Mouse (Mus musculus): ENCODE results near the gene Dnaja2. TPM values are rescaled to one million over a fixed set of nuclear protein-coding genes. Genes with fewer than 3 reads are reported as not detected.

Dnaja2 gene
- polyA plus RNA-seq, 1 experiment from 2014 or later = 103 TPM

DNA sequence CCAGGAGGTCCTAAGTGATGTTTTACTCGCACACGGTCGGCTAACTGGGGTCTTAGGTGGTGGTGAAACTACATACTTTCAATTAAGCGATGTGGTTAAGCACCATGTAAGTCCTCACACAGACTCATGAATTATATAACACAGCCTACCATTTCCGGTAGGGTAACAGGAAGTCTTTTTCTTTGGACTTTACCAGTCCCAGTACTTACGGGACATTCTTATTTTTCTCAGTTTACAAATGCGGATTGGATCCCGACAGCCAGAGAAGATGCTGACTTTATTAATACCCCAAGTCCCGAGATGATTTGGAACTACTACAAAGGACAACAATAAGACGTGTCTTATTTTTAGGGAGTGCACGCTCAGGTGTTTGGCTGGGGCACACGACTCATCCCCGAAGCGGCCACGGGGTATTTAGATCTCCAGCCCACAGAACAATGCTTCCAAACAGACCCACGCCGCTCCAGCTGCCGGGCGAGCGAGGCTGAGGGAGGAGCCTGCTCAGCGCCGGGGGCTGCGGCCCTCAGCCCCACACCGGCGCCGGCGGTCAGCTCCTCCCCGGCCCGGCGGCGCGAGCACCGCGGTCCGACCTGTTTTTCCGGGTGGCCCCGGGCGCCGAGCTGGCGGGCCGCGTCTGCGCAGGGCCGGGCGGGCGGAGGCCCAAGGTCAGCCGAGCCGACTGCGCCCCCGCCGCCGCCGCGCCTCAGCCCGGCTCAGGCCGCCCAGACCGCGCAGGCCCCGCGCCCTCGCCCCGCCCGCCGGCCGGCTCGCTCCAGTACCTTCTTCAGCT lies 558 bp downstream of the Dnaja2 start:
- H3K9ac ChIP-seq = peak overlapping the region; percentile 97
- no peaks in the 10 kb centered on the region for H3K9me3 ChIP-seq (replicated peaks)
- H3K36me3 ChIP-seq = peaks cover 34% of the 10 kb centered on the region
- H3K4me2 ChIP-seq = peak overlapping the region; percentile 85
- peak overlapping the region; percentile 91 for H3K27ac ChIP-seq
- no peak for DNase-seq
- peaks cover 43% of the 10 kb centered on the region for H3K4me1 ChIP-seq (replicated peaks)
- H3K27me3 ChIP-seq = no peaks in the 10 kb centered on the region
- peak; percentile 92 for ATAC-seq (ENCODE audit: low read depth)
- H3K4me3 ChIP-seq (replicated peaks) = peak overlapping the region; percentile 95
- under 1% methylated on average over 65 of the region's 66 CpGs for WGBS (ENCODE audit: insufficient replicate concordance)

GRCm38 (mm10) chr8:85551934-85552333 lies 3.2 kb downstream of the Dnaja2 start:
- 79% methylated on average over 1 of the region's 1 CpGs for WGBS (ENCODE audit: insufficient replicate concordance)
- Histone ChIP-seq H3K4me1 (replicated peaks) (peaks cover 34% of the 10 kb centered on the region), H3K4me3 (replicated peaks) (no peak overlapping the region), H3K27me3 (no peaks in the 10 kb centered on the region), H3K27ac (no peak overlapping the region), H3K9me3 (replicated peaks) (no peaks in the 10 kb centered on the region), H3K9ac (no peak overlapping the region), H3K4me2 (no peak overlapping the region), H3K36me3 (peaks cover 60% of the 10 kb centered on the region)
- no peak for DNase-seq
- ATAC-seq (ENCODE audit: low read depth) = no peak

DNA sequence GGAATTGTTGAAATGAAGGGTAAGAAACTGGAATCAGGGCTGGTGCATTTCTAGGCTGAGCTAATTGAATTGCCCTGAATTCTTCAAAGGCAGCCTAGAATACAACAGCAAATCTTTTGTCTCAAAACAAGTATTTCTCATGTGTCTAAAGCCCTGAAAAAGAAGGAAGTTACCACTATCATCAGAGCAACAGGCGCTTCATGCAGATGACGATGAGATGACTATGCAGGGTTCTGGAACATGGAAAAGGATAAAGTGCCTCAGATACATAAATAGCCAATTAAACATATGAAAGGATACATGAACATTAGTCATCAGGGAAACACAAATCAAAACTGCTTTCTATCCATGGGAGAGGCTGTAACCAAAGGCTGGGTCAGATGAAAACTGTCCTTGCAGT lies 18.8 kb downstream of the Dnaja2 start:
- Histone ChIP-seq H3K4me3 (replicated peaks) (no peak overlapping the region), H3K4me2 (no peak overlapping the region), H3K27ac (no peak overlapping the region), H3K36me3 (peaks cover 81% of the 10 kb centered on the region), H3K9me3 (replicated peaks) (no peaks in the 10 kb centered on the region), H3K27me3 (no peaks in the 10 kb centered on the region), H3K4me1 (replicated peaks) (peaks cover 14% of the 10 kb centered on the region), H3K9ac (no peak overlapping the region)
- ATAC-seq (ENCODE audit: low read depth) = no peak
- DNase-seq = no peak
- 82% methylated on average over 2 of the region's 2 CpGs for WGBS (ENCODE audit: insufficient replicate concordance)

DNA sequence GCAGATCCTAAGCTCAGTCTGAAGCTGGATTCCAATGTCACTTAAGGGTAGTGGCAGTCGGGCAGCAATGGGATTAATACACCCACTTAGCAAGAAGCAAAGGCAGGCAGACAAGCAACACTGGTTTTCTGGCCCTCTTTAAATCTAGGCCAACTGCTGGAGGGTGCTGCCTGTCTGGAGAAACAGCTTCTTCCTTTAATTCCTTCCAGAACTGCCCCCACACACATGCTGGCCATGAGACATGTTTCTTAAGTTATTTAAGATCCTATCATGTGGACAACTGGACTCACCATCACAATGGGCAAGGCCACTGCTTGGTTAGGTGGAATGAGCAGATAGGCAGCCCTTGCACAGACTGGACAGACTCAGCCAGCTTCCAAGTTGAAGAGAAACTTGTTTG lies 21.0 kb downstream of the Dnaja2 start:
- no peaks in the 10 kb centered on the region for H3K27me3 ChIP-seq
- H3K27ac ChIP-seq = no peak overlapping the region
- no peak overlapping the region for H3K9ac ChIP-seq
- peaks cover 14% of the 10 kb centered on the region for H3K4me1 ChIP-seq (replicated peaks)
- peaks cover 64% of the 10 kb centered on the region for H3K36me3 ChIP-seq
- H3K9me3 ChIP-seq (replicated peaks) = no peaks in the 10 kb centered on the region
- ATAC-seq (ENCODE audit: low read depth) = no peak
- H3K4me2 ChIP-seq = no peak overlapping the region
- no peak overlapping the region for H3K4me3 ChIP-seq (replicated peaks)
- DNase-seq = no peak
- whole genome bisulfite sequencing (ENCODE audit: insufficient replicate concordance) = 75% methylated on average over 1 of the region's 1 CpGs

GRCm38 (mm10) chr8:85533434-85533833 lies 21.7 kb downstream of the Dnaja2 start:
- H3K4me3 ChIP-seq (replicated peaks) = no peak overlapping the region
- no peak overlapping the region for H3K4me2 ChIP-seq
- H3K9me3 ChIP-seq (replicated peaks) = no peaks in the 10 kb centered on the region
- H3K27me3 ChIP-seq = no peaks in the 10 kb centered on the region
- DNase-seq (no peak), ATAC-seq (ENCODE audit: low read depth) (no peak)
- H3K36me3 ChIP-seq = peaks cover 56% of the 10 kb centered on the region
- WGBS (ENCODE audit: insufficient replicate concordance) = 75% methylated on average over 2 of the region's 2 CpGs
- H3K9ac ChIP-seq = no peak overlapping the region
- peaks cover 14% of the 10 kb centered on the region for H3K4me1 ChIP-seq (replicated peaks)
- no peak overlapping the region for H3K27ac ChIP-seq

GRCm38 (mm10) chr8:85532843-85533242 lies 22.3 kb downstream of the Dnaja2 start:
- peaks cover 50% of the 10 kb centered on the region for H3K36me3 ChIP-seq
- ATAC-seq (ENCODE audit: low read depth) = peak; percentile 35; the same call in 1 of the 2 replicates
- no peaks in the 10 kb centered on the region for H3K27me3 ChIP-seq
- H3K9ac ChIP-seq = no peak overlapping the region
- no peaks in the 10 kb centered on the region for H3K9me3 ChIP-seq (replicated peaks)
- no peak overlapping the region for H3K27ac ChIP-seq
- DNase-seq = no peak
- 73% methylated on average over 4 of the region's 4 CpGs for WGBS (ENCODE audit: insufficient replicate concordance)
- H3K4me2 ChIP-seq = no peak overlapping the region
- no peak overlapping the region for H3K4me3 ChIP-seq (replicated peaks)
- peaks cover 14% of the 10 kb centered on the region for H3K4me1 ChIP-seq (replicated peaks)

DNA sequence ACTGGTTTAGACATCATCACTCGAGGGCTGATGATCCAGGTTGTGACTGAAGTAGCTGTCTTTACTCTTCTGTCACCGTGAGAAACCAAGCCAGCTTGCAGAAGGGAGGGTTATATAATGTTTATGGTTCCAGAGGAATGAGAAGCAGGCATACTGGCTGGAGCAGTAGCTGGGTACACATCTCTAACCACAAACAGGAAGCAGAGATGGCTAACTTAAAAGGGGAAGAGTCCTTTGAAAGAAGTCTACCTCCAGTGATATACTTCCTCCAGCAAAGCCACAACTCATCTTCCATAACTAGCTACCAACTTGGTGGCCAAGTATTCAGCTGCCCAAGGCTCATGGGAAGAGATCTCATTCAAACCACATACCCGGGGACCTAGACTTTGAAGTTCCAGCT lies 23.7 kb downstream of the Dnaja2 start:
- Histone ChIP-seq H3K4me3 (replicated peaks) (no peak overlapping the region), H3K27me3 (no peaks in the 10 kb centered on the region), H3K36me3 (peaks cover 40% of the 10 kb centered on the region), H3K27ac (no peak overlapping the region), H3K4me1 (replicated peaks) (peaks cover 14% of the 10 kb centered on the region), H3K4me2 (no peak overlapping the region), H3K9me3 (replicated peaks) (no peaks in the 10 kb centered on the region), H3K9ac (no peak overlapping the region)
- DNase-seq = no peak
- no peak for ATAC-seq (ENCODE audit: low read depth)
- WGBS (ENCODE audit: insufficient replicate concordance) = 22% methylated on average over 3 of the region's 3 CpGs

DNA sequence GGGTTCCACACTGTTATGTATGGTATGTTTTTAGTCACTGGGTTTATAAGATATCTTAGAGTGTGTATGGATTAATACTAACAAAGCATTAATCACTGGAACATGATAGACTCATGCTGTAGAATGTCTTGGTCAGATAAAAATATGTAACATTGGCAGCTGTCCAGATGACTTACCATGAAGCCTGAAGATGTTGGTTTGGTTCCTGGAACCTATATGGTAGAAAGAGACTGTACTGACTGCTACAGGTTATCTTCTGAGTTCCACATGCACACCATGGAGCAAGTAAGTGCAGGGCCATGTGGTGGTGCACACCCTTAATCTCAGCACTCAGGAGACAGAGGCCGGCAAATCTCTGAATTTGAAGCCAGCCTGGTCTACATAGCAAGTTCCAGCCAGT lies 24.4 kb downstream of the Dnaja2 start:
- no peaks in the 10 kb centered on the region for H3K27me3 ChIP-seq
- H3K36me3 ChIP-seq = peaks cover 34% of the 10 kb centered on the region
- no peak overlapping the region for H3K27ac ChIP-seq
- H3K4me1 ChIP-seq (replicated peaks) = peaks cover 14% of the 10 kb centered on the region
- no peaks in the 10 kb centered on the region for H3K9me3 ChIP-seq (replicated peaks)
- no peak overlapping the region for H3K4me3 ChIP-seq (replicated peaks)
- WGBS (ENCODE audit: insufficient replicate concordance) = 67% methylated on average over 1 of the region's 1 CpGs
- H3K9ac ChIP-seq = no peak overlapping the region
- DNase-seq (no peak), ATAC-seq (ENCODE audit: low read depth) (peak; percentile 41; the same call in 1 of the 2 replicates)
- no peak overlapping the region for H3K4me2 ChIP-seq

- H3K4me1 ChIP-seq (replicated peaks) = peaks cover 14% of the 10 kb centered on the region
- H3K4me3 ChIP-seq (replicated peaks) = no peak overlapping the region
- 57% methylated on average over 3 of the region's 3 CpGs for WGBS (ENCODE audit: insufficient replicate concordance)
- H3K36me3 ChIP-seq = peaks cover 19% of the 10 kb centered on the region
- H3K9ac ChIP-seq = no peak overlapping the region
- no peak overlapping the region for H3K4me2 ChIP-seq
- peak overlapping the region; percentile 1; the same call in 1 of the 2 replicates for H3K27ac ChIP-seq
- ATAC-seq (ENCODE audit: low read depth) (no peak), DNase-seq (no peak)
- H3K27me3 ChIP-seq = no peaks in the 10 kb centered on the region
- H3K9me3 ChIP-seq (replicated peaks) = no peaks in the 10 kb centered on the region
Measured at GRCm38 (mm10) chr8:85528959-85529358, 26.2 kb downstream of the Dnaja2 start.

GRCm38 (mm10) chr8:85526105-85526504 lies 29.0 kb downstream of the Dnaja2 start:
- ATAC-seq (ENCODE audit: low read depth) = no peak

DNA sequence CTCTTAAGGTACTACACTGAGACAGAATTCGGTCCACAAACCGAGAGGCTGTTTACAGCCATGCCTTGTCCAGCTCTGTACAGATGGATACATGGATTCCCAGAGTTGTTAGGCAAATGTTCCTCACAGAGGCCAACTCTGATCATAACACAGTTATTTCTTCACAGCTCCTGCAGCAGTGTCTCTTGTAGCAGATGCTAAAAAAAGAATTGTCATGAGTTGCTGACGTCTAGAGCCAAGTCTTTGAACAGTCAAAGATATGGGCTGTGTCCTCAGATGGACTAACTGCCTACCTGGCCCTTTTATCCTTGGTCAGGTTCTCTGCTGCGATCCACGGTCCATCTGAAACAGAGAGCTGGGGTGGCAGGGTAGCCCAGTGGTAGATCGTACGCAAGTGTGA lies 31.1 kb downstream of the Dnaja2 start:
- Histone ChIP-seq H3K36me3 (peaks cover 21% of the 10 kb centered on the region), H3K9ac (no peak overlapping the region), H3K4me1 (replicated peaks) (no peaks in the 10 kb centered on the region), H3K27ac (no peak overlapping the region), H3K9me3 (replicated peaks) (no peaks in the 10 kb centered on the region), H3K27me3 (no peaks in the 10 kb centered on the region), H3K4me3 (replicated peaks) (no peak overlapping the region), H3K4me2 (no peak overlapping the region)
- ATAC-seq (ENCODE audit: low read depth) (no peak), DNase-seq (no peak)
- WGBS (ENCODE audit: insufficient replicate concordance) = 83% methylated on average over 7 of the region's 7 CpGs

More at GRCm38 (mm10) chr8:85526105-85526504, 29.0 kb downstream of the Dnaja2 start:
- H3K4me1 ChIP-seq (replicated peaks) = no peaks in the 10 kb centered on the region
- no peaks in the 10 kb centered on the region for H3K9me3 ChIP-seq (replicated peaks)
- no peaks in the 10 kb centered on the region for H3K27me3 ChIP-seq
- WGBS (ENCODE audit: insufficient replicate concordance) = 21% methylated on average over 6 of the region's 6 CpGs
- H3K4me2 ChIP-seq = no peak overlapping the region
- H3K9ac ChIP-seq = no peak overlapping the region
- no peak overlapping the region for H3K27ac ChIP-seq
- DNase-seq = peak; percentile 17
- H3K4me3 ChIP-seq (replicated peaks) = no peak overlapping the region
- H3K36me3 ChIP-seq = peaks cover 18% of the 10 kb centered on the region

- WGBS (ENCODE audit: insufficient replicate concordance) = 74% methylated on average over 8 of the region's 8 CpGs
- Histone ChIP-seq H3K27ac (no peak overlapping the region), H3K4me2 (no peak overlapping the region), H3K36me3 (peaks cover 23% of the 10 kb centered on the region), H3K4me1 (replicated peaks) (no peaks in the 10 kb centered on the region), H3K4me3 (replicated peaks) (no peak overlapping the region), H3K27me3 (no peaks in the 10 kb centered on the region), H3K9ac (no peak overlapping the region), H3K9me3 (replicated peaks) (no peaks in the 10 kb centered on the region)
- DNase-seq = no peak
- no peak for ATAC-seq (ENCODE audit: low read depth)
Measured at GRCm38 (mm10) chr8:85521332-85521731, 33.8 kb downstream of the Dnaja2 start.
